Mouse (Mus musculus) forebrain, embryonic 16.5 days (tissue): ENCODE measurements around the gene Nell1. TPM values are rescaled to one million over a fixed set of nuclear protein-coding genes. Genes with fewer than 3 reads are reported as not detected.

Source experiments
- ATAC-seq: fragments of 200-750 bp; cut with Nextera tagmentation; 2 replicates; pipeline ENCODE4 v1.8.0; 2017; ENCODE audit warnings: mild to moderate bottlenecking, moderate library complexity
- H3K27ac ChIP-seq: fragments of 300-500 bp; sonication (generic); 2 replicates; pipeline ENCODE4 v1.5.1; 2014; ENCODE audit warnings: low read length, control low read depth
- H3K27me3 ChIP-seq: fragments of 300-500 bp; sonication (generic); replicated peaks from 2 replicates; pipeline ENCODE4 v1.6.1; 2014; ENCODE audit warnings: low read length; ENCODE audit not compliant: control insufficient read depth, insufficient read depth
- H3K36me3 ChIP-seq: fragments of 300-500 bp; sonication (generic); 2 replicates; pipeline ENCODE4 v1.6.1; 2014; ENCODE audit not compliant: control insufficient read depth, insufficient read depth
- H3K4me1 ChIP-seq: fragments of 300-500 bp; sonication (generic); replicated peaks from 2 replicates; pipeline ENCODE4 v1.6.1; 2014; ENCODE audit warnings: low read length; ENCODE audit not compliant: control insufficient read depth, insufficient read depth
- H3K4me2 ChIP-seq: fragments of 300-500 bp; sonication (generic); 2 replicates; pipeline ENCODE4 v1.6.1; 2014; ENCODE audit warnings: mild to moderate bottlenecking, low read length, control low read depth
- H3K4me3 ChIP-seq: fragments of 300-500 bp; sonication (generic); replicated peaks from 2 replicates; pipeline ENCODE4 v1.5.1; 2014; ENCODE audit warnings: mild to moderate bottlenecking, low read length, control low read depth
- H3K9ac ChIP-seq: fragments of 300-500 bp; sonication (generic); replicated peaks from 2 replicates; pipeline ENCODE4 v1.6.1; 2014; ENCODE audit warnings: low read depth, low read length, control low read depth
- H3K9me3 ChIP-seq: fragments of 300-500 bp; sonication (generic); 2 replicates; pipeline ENCODE4 v1.6.1; 2016; ENCODE audit warnings: low read length; ENCODE audit not compliant: control insufficient read depth
- WGBS: fragments of 180-500 bp; shearing (Covaris S2); extraction: QIAGEN DNeasy Blood & Tissue Kit; methylation state at CpG from one replicate; pipeline ENCODE4 v1.1.7; 2014; 5-methylcytosine and 5-hydroxymethylcytosine counted together
- polyA plus RNA-seq: library from polyadenylated mRNA; unstranded; fragments of >200 nt; fragmentation: Nextera tagmentation; extraction: Ambion mirVana; gene quantifications from 2 replicates; pipeline ENCODE4 v1.2.1, GENCODE M21; 2015

Gene Nell1
- polyA plus RNA-seq, 1 experiment from 2014 or later, result 14.2 TPM

DNA sequence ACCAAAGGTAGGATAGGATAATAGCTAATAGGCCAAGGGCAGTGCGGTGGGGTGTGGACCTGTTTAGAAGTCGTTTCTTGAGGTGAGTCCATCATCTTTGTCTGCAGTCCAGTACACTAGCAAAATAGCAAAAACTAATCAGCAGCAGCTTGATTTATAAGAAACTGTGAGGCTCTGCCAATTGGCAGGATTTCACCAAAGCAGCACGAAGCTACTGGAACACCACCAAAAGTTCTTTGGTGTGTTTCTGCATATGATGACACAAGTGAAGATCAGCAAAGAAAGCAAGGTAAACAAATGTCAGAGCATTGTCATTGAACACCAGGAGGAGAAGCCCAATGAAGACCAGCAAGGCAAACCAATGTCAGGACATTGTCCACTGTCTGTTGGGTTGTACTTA is 542.0 kb downstream of the Nell1 start:
- Histone ChIP-seq H3K4me2 (no peak overlapping the region), H3K27me3 (no peaks in the 10 kb centered on the region), H3K36me3 (no peaks in the 10 kb centered on the region), H3K4me3 (no peak overlapping the region), H3K27ac (no peak overlapping the region), H3K9me3 (no peaks in the 10 kb centered on the region), H3K4me1 (no peaks in the 10 kb centered on the region), H3K9ac (no peak overlapping the region)
- 64% methylated on average over 3 of the region's 3 CpGs for WGBS
- ATAC-seq, result no peak

GRCm38 (mm10) chr7:50543373-50543772 is 568.7 kb downstream of the Nell1 start:
- no peak overlapping the region for H3K27ac ChIP-seq

DNA sequence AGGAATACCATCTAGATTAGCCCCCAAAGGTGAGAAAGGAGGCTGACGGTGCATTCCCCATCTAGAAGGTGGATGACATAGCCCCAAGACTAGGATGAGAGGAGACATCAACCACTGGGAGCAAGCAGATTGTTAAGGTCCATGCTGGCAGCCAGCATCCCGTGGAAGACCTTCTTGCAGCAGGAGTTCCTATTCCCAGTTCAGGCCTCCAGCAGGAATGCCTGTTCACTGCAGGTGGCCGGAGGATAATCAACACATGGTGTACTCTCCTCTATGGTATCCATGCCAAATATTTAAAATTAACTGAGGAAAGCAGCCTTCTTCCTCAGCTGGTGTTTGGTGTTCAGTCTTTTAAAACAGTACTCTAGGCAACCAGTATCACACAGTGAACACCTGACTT is 574.9 kb downstream of the Nell1 start:
- Histone ChIP-seq H3K4me3 (no peak overlapping the region), H3K27ac (no peak overlapping the region), H3K4me2 (no peak overlapping the region), H3K4me1 (no peaks in the 10 kb centered on the region), H3K9ac (no peak overlapping the region), H3K9me3 (no peaks in the 10 kb centered on the region), H3K27me3 (no peaks in the 10 kb centered on the region), H3K36me3 (no peaks in the 10 kb centered on the region)
- 0 out of 2 replicates have a peak, but pooled peaks have one; percentile 31 for ATAC-seq
- 60% methylated on average over 3 of the region's 3 CpGs for WGBS

More at GRCm38 (mm10) chr7:50543373-50543772, 568.7 kb downstream of the Nell1 start:
- 36% methylated on average over 5 of the region's 5 CpGs for WGBS
- H3K27me3 ChIP-seq, result no peaks in the 10 kb centered on the region
- H3K4me1 ChIP-seq, result no peaks in the 10 kb centered on the region
- H3K9me3 ChIP-seq, result no peaks in the 10 kb centered on the region
- H3K36me3 ChIP-seq, result no peaks in the 10 kb centered on the region
- H3K9ac ChIP-seq, result no peak overlapping the region
- no peak overlapping the region for H3K4me2 ChIP-seq
- ATAC-seq, result no peak
- no peak overlapping the region for H3K4me3 ChIP-seq

DNA sequence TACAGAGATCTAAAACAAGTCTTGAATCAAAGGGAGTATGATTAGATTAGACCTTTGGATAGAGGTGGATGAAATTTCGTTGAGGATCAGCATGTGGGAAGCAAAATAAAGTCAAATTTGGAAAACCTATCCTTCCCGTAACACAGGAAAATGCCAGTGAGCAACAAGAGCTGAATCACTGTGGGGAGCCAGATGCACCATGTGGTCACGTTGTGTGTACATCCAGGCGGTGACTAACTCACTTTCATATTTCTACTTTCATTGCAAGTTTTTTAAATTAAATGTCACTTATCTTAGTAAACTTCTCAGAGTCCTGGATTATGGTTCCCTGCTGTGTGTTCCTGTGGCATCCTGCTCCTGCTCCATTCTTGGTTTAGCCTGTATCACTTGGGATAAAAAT is 576.8 kb downstream of the Nell1 start:
- H3K9ac ChIP-seq, result no peak overlapping the region
- H3K4me2 ChIP-seq, result no peak overlapping the region
- no peaks in the 10 kb centered on the region for H3K27me3 ChIP-seq
- H3K4me1 ChIP-seq, result no peaks in the 10 kb centered on the region
- H3K9me3 ChIP-seq, result no peaks in the 10 kb centered on the region
- H3K36me3 ChIP-seq, result no peaks in the 10 kb centered on the region
- H3K4me3 ChIP-seq, result no peak overlapping the region
- no peak overlapping the region for H3K27ac ChIP-seq
- ATAC-seq, result no peak
- 72% methylated on average over 4 of the region's 4 CpGs for WGBS

DNA sequence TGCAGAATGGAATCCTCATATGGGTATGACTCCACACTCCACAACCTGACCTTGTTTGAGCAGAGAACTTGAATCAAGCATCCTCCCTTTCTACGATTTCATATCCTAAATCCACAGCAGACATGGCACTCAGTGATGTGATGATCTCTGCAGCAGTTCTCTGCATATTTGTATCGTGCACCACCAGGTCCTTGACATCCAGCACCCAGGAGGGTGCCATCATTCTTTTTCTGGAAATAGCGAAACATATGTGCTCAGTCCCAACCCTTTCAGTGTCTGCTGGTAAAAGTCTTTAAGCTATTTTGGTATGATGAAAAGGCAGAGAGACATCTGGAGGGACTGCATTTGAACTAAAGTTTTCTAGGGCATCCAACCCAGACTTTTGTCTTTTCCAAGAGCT is 588.0 kb downstream of the Nell1 start:
- no peak overlapping the region for H3K27ac ChIP-seq
- H3K36me3 ChIP-seq, result no peaks in the 10 kb centered on the region
- H3K4me1 ChIP-seq, result no peaks in the 10 kb centered on the region
- WGBS, result 84% methylated on average over 3 of the region's 3 CpGs
- H3K9ac ChIP-seq, result no peak overlapping the region
- H3K9me3 ChIP-seq, result no peaks in the 10 kb centered on the region
- ATAC-seq, result no peak
- no peaks in the 10 kb centered on the region for H3K27me3 ChIP-seq
- H3K4me3 ChIP-seq, result no peak overlapping the region
- H3K4me2 ChIP-seq, result no peak overlapping the region

- Histone ChIP-seq H3K36me3 (no peaks in the 10 kb centered on the region), H3K4me2 (no peak overlapping the region), H3K9ac (no peak overlapping the region), H3K27ac (no peak overlapping the region), H3K27me3 (no peaks in the 10 kb centered on the region), H3K4me3 (no peak overlapping the region), H3K4me1 (no peaks in the 10 kb centered on the region), H3K9me3 (no peaks in the 10 kb centered on the region)
- 70% methylated on average over 7 of the region's 7 CpGs for WGBS
- ATAC-seq, result 0 out of 2 replicates have a peak, but pooled peaks have one; percentile 28
Measured at GRCm38 (mm10) chr7:50573841-50574240, 599.2 kb downstream of the Nell1 start.

- 64% methylated on average over 8 of the region's 8 CpGs for WGBS
- Histone ChIP-seq H3K9me3 (no peaks in the 10 kb centered on the region), H3K4me3 (no peak overlapping the region), H3K4me2 (no peak overlapping the region), H3K36me3 (no peaks in the 10 kb centered on the region), H3K27me3 (no peaks in the 10 kb centered on the region), H3K4me1 (no peaks in the 10 kb centered on the region), H3K9ac (no peak overlapping the region), H3K27ac (no peak overlapping the region)
- ATAC-seq, result no peak
Measured at GRCm38 (mm10) chr7:50588642-50589424, 614.2 kb downstream of the Nell1 start.

DNA sequence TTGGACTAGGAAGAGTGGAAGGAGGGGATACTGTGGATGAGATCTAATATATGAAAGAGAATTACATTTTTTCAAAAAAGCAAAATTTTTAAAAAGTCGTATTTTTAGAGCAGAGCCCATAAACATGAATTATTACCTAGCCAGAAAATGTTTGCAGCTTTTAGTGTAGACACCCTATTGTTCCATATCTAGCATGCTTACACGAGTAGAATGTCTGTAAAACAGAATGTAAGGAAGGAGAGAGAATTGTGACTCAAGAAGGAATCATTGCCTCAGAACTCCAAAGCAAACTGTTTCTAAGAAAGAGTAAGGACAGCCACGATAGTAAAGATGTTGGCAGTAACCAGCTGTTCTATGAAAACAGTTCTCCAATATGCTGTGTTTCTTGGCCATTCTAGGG is 624.2 kb downstream of the Nell1 start, which contains the start of gene 4933405O20Rik:
Gene 4933405O20Rik (plus strand): TSS at position 301 of the 400 bp plus-strand sequence.
- Histone ChIP-seq H3K4me1 (no peaks in the 10 kb centered on the region), H3K4me3 (no peak within 1 kb of the TSS), H3K27ac (no peak within 1 kb of the TSS), H3K9ac (no peak within 1 kb of the TSS), H3K9me3 (no peaks in the 10 kb centered on the region), H3K36me3 (no peaks in the 10 kb centered on the region), H3K27me3 (no peaks in the 10 kb centered on the region), H3K4me2 (no peak within 1 kb of the TSS)
- 85% methylated on average over 3 of the region's 3 CpGs for WGBS
- no peak for ATAC-seq

GRCm38 (mm10) chr7:50614101-50614500 is 639.4 kb downstream of the Nell1 start:
- no peaks in the 10 kb centered on the region for H3K4me1 ChIP-seq
- H3K9me3 ChIP-seq, result no peaks in the 10 kb centered on the region
- no peak overlapping the region for H3K27ac ChIP-seq
- H3K9ac ChIP-seq, result no peak overlapping the region
- no peaks in the 10 kb centered on the region for H3K36me3 ChIP-seq
- no peaks in the 10 kb centered on the region for H3K27me3 ChIP-seq
- no peak overlapping the region for H3K4me3 ChIP-seq
- ATAC-seq, result no peak
- WGBS, result 70% methylated on average over 2 of the region's 2 CpGs
- no peak overlapping the region for H3K4me2 ChIP-seq
